Comparison of ENCODE assay signal across 12 mouse cellular contexts in the genomic region with DNA sequence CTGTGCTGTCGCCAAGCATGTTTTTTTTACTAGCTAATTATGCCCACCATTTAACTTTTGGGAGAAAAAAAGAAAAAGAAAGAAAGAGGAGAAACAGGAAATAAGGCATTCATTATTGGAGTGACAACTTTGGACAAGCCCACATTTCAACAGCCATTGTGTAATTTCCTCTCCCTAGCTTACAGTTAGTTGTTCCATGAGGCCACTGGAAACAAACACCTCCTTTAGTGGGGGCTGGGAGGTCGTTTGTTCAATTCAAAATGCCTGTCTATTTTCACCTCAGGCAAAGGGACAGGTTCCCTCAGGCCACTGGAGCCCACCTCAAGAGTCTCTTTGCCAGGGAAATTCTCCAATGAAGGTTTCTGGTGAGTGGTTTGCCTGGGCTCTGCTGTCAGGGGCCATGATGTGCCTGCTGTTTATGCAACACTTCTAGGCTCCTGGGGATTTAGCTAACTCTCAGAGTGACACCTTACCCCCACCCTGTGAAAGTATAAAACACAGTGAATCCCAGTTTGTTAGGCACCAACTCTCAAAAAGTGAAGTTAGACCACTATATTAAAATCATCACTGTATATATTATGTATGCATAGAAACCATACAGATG. TPM values are rescaled to one million over a fixed set of nuclear protein-coding genes. Genes with fewer than 3 reads are reported as not detected.
DNase-seq lines count a peak whose midpoint lies in the region; ATAC-seq and TF ChIP-seq lines count a peak whose summit lies in the region.
"Had no signal": no experiment of that assay in that cellular context is flagged by ENCODE, and none has a peak within 500 bp of the region (broad histone marks: within the 10 kb centered on the region; RNA-seq: fewer than 3 reads in every experiment).

No protein-coding gene starts in this region.

- TF ChIP-seq EP300 in heart, postnatal 0 days (IDR thresholded peaks at IDR 0.05; ENCODE audit: low read depth), result no peak

- DNase-seq in kidney, postnatal 4 days, result no peak
- no peak for DNase-seq in embryonic facial prominence, embryonic 10.5 days (ENCODE audit: low spot score)
- DNase-seq in heart, postnatal 0 days (ENCODE audit: low spot score), result peak; percentile 49
- peak; percentile 57 for DNase-seq in lung, postnatal 10 days
- DNase-seq in layer of hippocampus, adult 11-12 months (ENCODE audit: low spot score), result no peak
- DNase-seq in cerebellum, adult 9-10 months, result no peak
- DNase-seq: adrenal gland, adult 2 months; cerebellum, adult 9-11 months; left cerebral cortex, postnatal 4 days; right cerebral cortex, adult 18-20 months had no signal

- no peak overlapping the region for H3K4me3 ChIP-seq in kidney, embryonic 16.5 days (ENCODE audit: low read length)
- H3K4me3 ChIP-seq in embryonic facial prominence, embryonic 10.5 days, result no peak overlapping the region
- H3K4me3 ChIP-seq in heart, postnatal 0 days (ENCODE audit: low read depth, low read length), result no peak overlapping the region
- H3K4me3 ChIP-seq: hindbrain, embryonic 10.5 days had no signal

- TF ChIP-seq CTCF in heart, postnatal 0 days (IDR thresholded peaks at IDR 0.05; ENCODE audit: low read depth), result no peak

- H3K4me2 ChIP-seq in kidney, embryonic 16.5 days (replicated peaks; ENCODE audit: low read depth, low read length), result no peak overlapping the region
- H3K4me2 ChIP-seq in heart, postnatal 0 days (ENCODE audit: low read depth, low read length), result no peak overlapping the region

- no peaks in the 10 kb centered on the region for H3K27me3 ChIP-seq in kidney, embryonic 16.5 days (ENCODE audit: insufficient read depth, low read length)
- no peaks in the 10 kb centered on the region; the same call in 1 of the 2 replicates for H3K27me3 ChIP-seq in embryonic facial prominence, embryonic 10.5 days (replicated peaks; ENCODE audit: low read depth, poor library complexity, severe bottlenecking)
- peaks cover 3% of the 10 kb centered on the region; the same call in 1 of the 2 replicates for H3K27me3 ChIP-seq in heart, postnatal 0 days (ENCODE audit: control insufficient read depth, insufficient read depth, low read length)

- ATAC-seq in kidney, embryonic 16.5 days (ENCODE audit: low FRiP score, low TSS enrichment), result no peak
- ATAC-seq in heart, postnatal 0 days (ENCODE audit: insufficient read depth, low read depth), result no peak

- peak overlapping the region; percentile 74 for H3K27ac ChIP-seq in kidney, embryonic 16.5 days (ENCODE audit: low read length)
- H3K27ac ChIP-seq in embryonic facial prominence, embryonic 10.5 days (replicated peaks), result peak overlapping the region; percentile 57; the same call in 1 of the 2 replicates
- peak overlapping the region; percentile 55; the same call in 1 of the 2 replicates for H3K27ac ChIP-seq in heart, postnatal 0 days (ENCODE audit: low read depth)
- H3K27ac ChIP-seq: hindbrain, embryonic 10.5 days had no signal

- H3K9ac ChIP-seq in kidney, embryonic 16.5 days (replicated peaks; ENCODE audit: low read length), result no peak overlapping the region
- H3K9ac ChIP-seq in heart, postnatal 0 days (replicated peaks; ENCODE audit: low read depth, low read length), result no peak overlapping the region

- peaks cover 7% of the 10 kb centered on the region for H3K4me1 ChIP-seq in kidney, embryonic 16.5 days (ENCODE audit: insufficient read depth, low read length)
- H3K4me1 ChIP-seq in embryonic facial prominence, embryonic 10.5 days, result peaks cover 28% of the 10 kb centered on the region
- H3K4me1 ChIP-seq in heart, postnatal 0 days (ENCODE audit: control insufficient read depth, insufficient read depth), result peaks cover 3% of the 10 kb centered on the region

- 29% methylated on average over 2 of the region's 2 CpGs for WGBS in kidney, embryonic 16.5 days
- WGBS in embryonic facial prominence, embryonic 10.5 days, result 26% methylated on average over 2 of the region's 2 CpGs
- WGBS in heart, postnatal 0 days, result 29% methylated on average over 2 of the region's 2 CpGs

- no peaks in the 10 kb centered on the region for H3K36me3 ChIP-seq in kidney, embryonic 16.5 days (ENCODE audit: insufficient read depth, low read length)
- H3K36me3 ChIP-seq in embryonic facial prominence, embryonic 10.5 days (replicated peaks), result no peaks in the 10 kb centered on the region
- no peaks in the 10 kb centered on the region for H3K36me3 ChIP-seq in heart, postnatal 0 days (replicated peaks; ENCODE audit: control insufficient read depth, insufficient read depth, low read length)
- H3K36me3 ChIP-seq: hindbrain, embryonic 10.5 days had no signal

- H3K9me3 ChIP-seq in kidney, embryonic 16.5 days (ENCODE audit: low read length), result no peaks in the 10 kb centered on the region
- H3K9me3 ChIP-seq in embryonic facial prominence, embryonic 10.5 days, result no peaks in the 10 kb centered on the region
- H3K9me3 ChIP-seq in heart, postnatal 0 days (replicated peaks; ENCODE audit: control insufficient read depth, low read length), result no peaks in the 10 kb centered on the region
- H3K9me3 ChIP-seq: hindbrain, embryonic 10.5 days had no signal

RNA-seq across cellular contexts. Expression of gene Lmo2, which starts 51.1 kb away (rescaled TPM):
- 33.1 and 34.9 TPM in 2 replicates for polyA plus RNA-seq in kidney, embryonic 16.5 days (2015; fragmentation: Nextera tagmentation; extraction: Ambion mirVana)
- 13.7 and 15.7 TPM in 2 replicates for polyA plus RNA-seq in embryonic facial prominence, embryonic 10.5 days (2016; fragmentation: Nextera tagmentation; extraction: Ambion mirVana)
- total RNA-seq in heart, postnatal 0 days (2014; rRNA removed; ENCODE audit: low replicate concordance), result 5.7 and 11.9 TPM in 2 replicates
- 12.3 and 13.4 TPM in 2 replicates for polyA plus RNA-seq in heart, postnatal 0 days (2015; fragmentation: Nextera tagmentation; extraction: Ambion mirVana)

Comparison
In these comparisons a context has a peak if more than half of its experiments do, and no peak if none do; other contexts are left out.
1. DNase-seq: peak in heart, postnatal 0 days (single experiment) and lung, postnatal 10 days (single experiment); none in kidney, postnatal 4 days (0 of 2), embryonic facial prominence, embryonic 10.5 days (single experiment), layer of hippocampus, adult 11-12 months (single experiment) and cerebellum, adult 9-10 months (single experiment).
2. Peak in every context shown above with its lines, with median percentiles within 50 percentile points of each other: H3K27ac ChIP-seq.